Mouse (Mus musculus) lung, adult 2 months (tissue): ENCODE results near the gene Gfra1.

Experiments used
- CTCF ChIP-seq: fragments of 200-500 bp; IDR thresholded peaks from 2 replicates; pipeline ENCODE4 v1.5.1; 2011; ENCODE audit warnings: mild to moderate bottlenecking, low read length, control low read depth; ENCODE audit not compliant: insufficient read depth
- POLR2A ChIP-seq: fragments of 200-500 bp; IDR thresholded peaks from 2 replicates; pipeline ENCODE4 v1.6.1; 2011; ENCODE audit warnings: low read depth, mild to moderate bottlenecking, control low read depth, low read length, borderline replicate concordance; ENCODE audit errors: extremely low read depth

DNA sequence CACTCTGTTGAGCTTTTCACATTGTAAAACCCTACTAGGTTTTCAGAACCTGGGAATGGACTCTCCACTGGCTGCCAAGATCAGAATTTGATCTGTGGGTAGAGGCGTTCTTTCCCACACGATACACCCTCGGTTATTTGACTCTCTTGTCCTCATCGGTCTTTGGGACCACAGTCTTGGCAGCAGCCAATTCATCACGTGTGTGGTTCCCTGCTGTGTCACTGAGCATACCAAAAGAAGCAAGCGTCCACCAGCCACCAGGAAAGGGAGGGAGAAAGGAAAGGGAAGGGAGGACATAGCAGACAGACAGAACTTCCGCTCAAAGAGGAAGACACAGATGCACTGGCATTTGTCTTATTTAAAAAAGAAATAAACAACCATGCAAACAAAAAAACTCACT, 189.1 kb downstream of the Gfra1 start:
- TF ChIP-seq CTCF (no peak), POLR2A (no peak)
